ENCODE assay signal across 9 mouse cellular contexts in genomic region chr8:126905387-126905786, GRCm38 (mm10). TPM values are rescaled to one million over a fixed set of nuclear protein-coding genes. Genes with fewer than 3 reads are reported as not detected.
DNase-seq lines count a peak whose midpoint lies in the region; ATAC-seq and TF ChIP-seq lines count a peak whose summit lies in the region.
"Had no signal": no experiment of that assay in that cellular context is flagged by ENCODE, and none has a peak within 500 bp of the region (broad histone marks: within the 10 kb centered on the region; RNA-seq: fewer than 3 reads in every experiment).

No protein-coding gene starts in this region.

- 92% methylated on average over 3 of the region's 3 CpGs for WGBS in hindbrain, postnatal 0 days
- 84% methylated on average over 3 of the region's 3 CpGs for WGBS in hindbrain, embryonic 11.5 days
- 96% methylated on average over 3 of the region's 3 CpGs for WGBS in stomach, postnatal 0 days

- no peak overlapping the region for H3K4me3 ChIP-seq in hindbrain, postnatal 0 days (ENCODE audit: low read length)
- H3K4me3 ChIP-seq in hindbrain, embryonic 11.5 days (ENCODE audit: low read depth, low read length) = no peak overlapping the region
- no peak overlapping the region for H3K4me3 ChIP-seq in stomach, postnatal 0 days (ENCODE audit: low read depth, low read length)
- H3K4me3 ChIP-seq: embryonic facial prominence, embryonic 13.5 days had no signal

- no peak overlapping the region for H3K4me2 ChIP-seq in hindbrain, postnatal 0 days (ENCODE audit: low read depth, low read length)
- H3K4me2 ChIP-seq in hindbrain, embryonic 11.5 days (replicated peaks; ENCODE audit: low read depth, low read length) = no peak overlapping the region
- no peak overlapping the region for H3K4me2 ChIP-seq in stomach, postnatal 0 days (replicated peaks; ENCODE audit: low read depth)
- H3K4me2 ChIP-seq: embryonic facial prominence, embryonic 13.5 days had no signal

- no peak for DNase-seq in hindbrain, postnatal 0 days (ENCODE audit: low spot score)
- DNase-seq in hindbrain, embryonic 11.5 days (ENCODE audit: low spot score) = no peak
- peak; percentile 54 for DNase-seq in lung, postnatal 36 days
- no peak for DNase-seq in lung, postnatal 25 days (ENCODE audit: low spot score)
- peak; percentile 78 for DNase-seq in ZHBTc4 (ENCODE audit: low read depth, low spot score)
- DNase-seq in stomach, postnatal 0 days (ENCODE audit: low spot score) = no peak
- no peak for DNase-seq in Muller cell, postnatal 12 days (ENCODE audit: inconsistent ontology term)
- DNase-seq in right cerebral cortex, postnatal 36 days (ENCODE audit: low spot score in 2 of 2) = no peak

- no peak for TF ChIP-seq EP300 in stomach, postnatal 0 days (optimal IDR thresholded peaks at IDR 0.05)

- H3K9ac ChIP-seq in hindbrain, postnatal 0 days (replicated peaks; ENCODE audit: low read length) = no peak overlapping the region
- H3K9ac ChIP-seq in hindbrain, embryonic 11.5 days (ENCODE audit: low read depth, low read length) = no peak overlapping the region
- H3K9ac ChIP-seq in stomach, postnatal 0 days (ENCODE audit: low read length) = no peak overlapping the region
- H3K9ac ChIP-seq: embryonic facial prominence, embryonic 13.5 days had no signal

- H3K4me1 ChIP-seq in hindbrain, postnatal 0 days (ENCODE audit: insufficient read depth, low read length) = peaks cover 6% of the 10 kb centered on the region; the same call in 1 of the 2 replicates
- no peaks in the 10 kb centered on the region for H3K4me1 ChIP-seq in hindbrain, embryonic 11.5 days (replicated peaks; ENCODE audit: control insufficient read depth, insufficient read depth, low read length)
- H3K4me1 ChIP-seq in stomach, postnatal 0 days (replicated peaks; ENCODE audit: control insufficient read depth, insufficient read depth) = 0 out of 2 replicates have a peak, but pooled peaks cover 2% of the 10 kb centered on the region
- H3K4me1 ChIP-seq: embryonic facial prominence, embryonic 13.5 days had no signal

- TF ChIP-seq CTCF in hindbrain, postnatal 0 days (IDR thresholded peaks at IDR 0.05; ENCODE audit: low read depth) = peak; percentile 64
- TF ChIP-seq CTCF in stomach, postnatal 0 days (IDR thresholded peaks at IDR 0.05; ENCODE audit: low read depth) = peak; percentile 65

- no peaks in the 10 kb centered on the region for H3K9me3 ChIP-seq in hindbrain, postnatal 0 days (ENCODE audit: low read length)
- no peaks in the 10 kb centered on the region for H3K9me3 ChIP-seq in hindbrain, embryonic 11.5 days (ENCODE audit: control insufficient read depth, low read length)
- no peaks in the 10 kb centered on the region for H3K9me3 ChIP-seq in stomach, postnatal 0 days (ENCODE audit: control insufficient read depth, low read length)
- H3K9me3 ChIP-seq: embryonic facial prominence, embryonic 13.5 days had no signal

- no peaks in the 10 kb centered on the region for H3K36me3 ChIP-seq in hindbrain, postnatal 0 days (ENCODE audit: insufficient read depth, low read length)
- H3K36me3 ChIP-seq in hindbrain, embryonic 11.5 days (ENCODE audit: control insufficient read depth, insufficient read depth, low read length) = no peaks in the 10 kb centered on the region
- H3K36me3 ChIP-seq in stomach, postnatal 0 days (ENCODE audit: control insufficient read depth, insufficient read depth, low read length) = no peaks in the 10 kb centered on the region
- H3K36me3 ChIP-seq: embryonic facial prominence, embryonic 13.5 days had no signal

- no peaks in the 10 kb centered on the region for H3K27me3 ChIP-seq in hindbrain, postnatal 0 days (ENCODE audit: insufficient read depth, low read length)
- H3K27me3 ChIP-seq in hindbrain, embryonic 11.5 days (ENCODE audit: control insufficient read depth, insufficient read depth, low read length) = no peaks in the 10 kb centered on the region
- H3K27me3 ChIP-seq in stomach, postnatal 0 days (ENCODE audit: control insufficient read depth, insufficient read depth, low read length) = no peaks in the 10 kb centered on the region
- H3K27me3 ChIP-seq: embryonic facial prominence, embryonic 13.5 days had no signal

- ATAC-seq in hindbrain, postnatal 0 days = no peak
- ATAC-seq in hindbrain, embryonic 11.5 days (ENCODE audit: low FRiP score) = no peak
- no peak for ATAC-seq in stomach, postnatal 0 days (ENCODE audit: low FRiP score, low TSS enrichment)

- no peak overlapping the region for H3K27ac ChIP-seq in hindbrain, postnatal 0 days
- H3K27ac ChIP-seq in hindbrain, embryonic 11.5 days (ENCODE audit: low read depth, low read length) = no peak overlapping the region
- no peak overlapping the region for H3K27ac ChIP-seq in stomach, postnatal 0 days (replicated peaks)
- H3K27ac ChIP-seq: embryonic facial prominence, embryonic 13.5 days had no signal

RNA-seq across cellular contexts. Expression of gene Tomm20, which starts 40.3 kb away (rescaled TPM):
- 125 and 141 TPM in 2 replicates for total RNA-seq in hindbrain, postnatal 0 days (2014; rRNA removed)
- 224 and 232 TPM in 2 replicates for polyA plus RNA-seq in hindbrain, postnatal 0 days (2015; fragmentation: Nextera tagmentation; extraction: Ambion mirVana)
- 235 and 238 TPM in 2 replicates for polyA plus RNA-seq in hindbrain, embryonic 11.5 days (2014; fragmentation: Nextera tagmentation; extraction: Ambion mirVana)
- polyA plus RNA-seq in stomach, postnatal 0 days (2015; fragmentation: Nextera tagmentation; extraction: Ambion mirVana) = 158 and 175 TPM in 2 replicates

Comparison
In these comparisons a context has a peak if more than half of its experiments do, and no peak if none do; other contexts are left out.
1. DNase-seq: peak in lung, postnatal 36 days (single experiment) and ZHBTc4 (single experiment); none in hindbrain, postnatal 0 days (single experiment), hindbrain, embryonic 11.5 days (single experiment), lung, postnatal 25 days (single experiment), stomach, postnatal 0 days (single experiment), Muller cell, postnatal 12 days (single experiment) and right cerebral cortex, postnatal 36 days (0 of 2).